Mouse (Mus musculus) right cerebral cortex, adult 2 months (tissue): ENCODE measurements around the gene Ptpru.
A peak's percentile ranks its signal among the peaks of the same experiment; 100 is the strongest.
"Not testable (repeated sequence)": the region's sequence is repeated elsewhere in the genome, so short reads cannot be mapped to it uniquely, and the experiment has no call there.

Experiments used
- DNase-seq, 2 experiments: peaks; one replicate each; pipeline ENCODE4 v3.0.0; 2021 to 2022; ENCODE audit warnings: low spot score in 2 of 2

Ptpru gene

GRCm38 (mm10) chr4:131836351-131836881 lies 1.7 kb downstream of the Ptpru start:
- no peak for DNase-seq

- DNase-seq, result peak; percentile 50 to 56
Observed at GRCm38 (mm10) chr4:131833971-131834609, 4.0 kb downstream of the Ptpru start.

GRCm38 (mm10) chr4:131832759-131833407 lies 5.2 kb downstream of the Ptpru start:
- DNase-seq, result no peak

GRCm38 (mm10) chr4:131831546-131832045 lies 6.5 kb downstream of the Ptpru start:
- DNase-seq, result no peak

- DNase-seq, result no peak
Observed at GRCm38 (mm10) chr4:131829123-131829522, 9.0 kb downstream of the Ptpru start.

GRCm38 (mm10) chr4:131826905-131827304 lies 11.2 kb downstream of the Ptpru start:
- no peak for DNase-seq

GRCm38 (mm10) chr4:131825830-131826229 lies 12.3 kb downstream of the Ptpru start:
- DNase-seq, result no peak

- DNase-seq, result no peak
Observed at GRCm38 (mm10) chr4:131824939-131825338, 13.1 kb downstream of the Ptpru start.

GRCm38 (mm10) chr4:131822583-131822982 lies 15.5 kb downstream of the Ptpru start:
- no peak for DNase-seq

- DNase-seq, result peak; percentile 38 to 45
Observed at GRCm38 (mm10) chr4:131821161-131821731, 16.8 kb downstream of the Ptpru start.

- no peak for DNase-seq
Observed at GRCm38 (mm10) chr4:131818926-131819325, 19.2 kb downstream of the Ptpru start.

- DNase-seq, result no peak
Observed at GRCm38 (mm10) chr4:131815774-131816173, 22.3 kb downstream of the Ptpru start.

- no peak for DNase-seq
Observed at GRCm38 (mm10) chr4:131814869-131815268, 23.2 kb downstream of the Ptpru start.

GRCm38 (mm10) chr4:131813798-131814197 lies 24.3 kb downstream of the Ptpru start:
- no peak for DNase-seq

- DNase-seq, result no peak
Observed at GRCm38 (mm10) chr4:131812458-131812857, 25.6 kb downstream of the Ptpru start.

GRCm38 (mm10) chr4:131805255-131805654 lies 32.8 kb downstream of the Ptpru start:
- DNase-seq, result no peak

- not testable (repeated sequence) for DNase-seq
Observed at GRCm38 (mm10) chr4:131804732-131805131, 33.4 kb downstream of the Ptpru start.

GRCm38 (mm10) chr4:131803846-131804245 lies 34.2 kb downstream of the Ptpru start:
- DNase-seq, result no peak

- DNase-seq, result no peak
Observed at GRCm38 (mm10) chr4:131798968-131799367, 39.1 kb downstream of the Ptpru start.

GRCm38 (mm10) chr4:131797920-131798319 lies 40.2 kb downstream of the Ptpru start:
- DNase-seq, result no peak

- no peak for DNase-seq
Observed at GRCm38 (mm10) chr4:131797483-131797882, 40.6 kb downstream of the Ptpru start.

GRCm38 (mm10) chr4:131796312-131797080 lies 41.6 kb downstream of the Ptpru start:
- DNase-seq, result no peak
